Mouse (Mus musculus): ENCODE results near the gene Rpl39l. TPM values are rescaled to one million over a fixed set of nuclear protein-coding genes. Genes with fewer than 3 reads are reported as not detected.
"Not testable (repeated sequence)": the region's sequence is repeated elsewhere in the genome, so short reads cannot be mapped to it uniquely, and the experiment has no call there.

Rpl39l gene
- polyA plus RNA-seq (2016; fragmentation: Nextera tagmentation; extraction: Ambion mirVana): 0.38 TPM in 1 of 2 replicates, not detected in the other

DNA sequence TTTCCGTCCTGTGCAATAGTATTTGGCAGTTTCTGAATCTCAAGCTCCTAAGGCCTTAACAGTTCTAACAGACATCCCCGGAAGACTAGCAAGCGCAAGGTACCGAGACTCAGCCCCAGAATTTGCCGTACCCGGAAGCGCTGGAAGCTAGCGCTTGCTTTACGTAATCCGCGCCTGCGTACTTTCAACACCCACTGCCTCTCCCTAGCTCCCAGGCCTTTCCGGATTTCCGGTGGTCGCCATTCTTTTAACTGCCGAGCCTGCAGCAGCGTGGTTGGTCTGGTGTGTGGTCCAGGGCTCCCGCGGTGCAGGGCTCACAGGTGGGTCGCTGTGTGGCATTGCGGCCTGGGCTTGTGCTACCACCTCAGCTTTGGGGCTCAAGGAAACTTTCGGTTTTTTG is at the start of gene Rpl39l:
Gene Rpl39l (plus strand): TSS at position 222 of the 400 bp plus-strand sequence.
- H3K9me3 ChIP-seq (replicated peaks): no peaks in the 10 kb centered on the region
- H3K4me1 ChIP-seq: no peaks in the 10 kb centered on the region
- H3K27me3 ChIP-seq (ENCODE audit: low read depth, poor library complexity, severe bottlenecking): no peaks in the 10 kb centered on the region
- H3K4me3 ChIP-seq: no peak within 1 kb of the TSS
- WGBS: 87% methylated on average over 22 of the region's 22 CpGs
- DNase-seq (ENCODE audit: low spot score): no peak
- no peaks in the 10 kb centered on the region for H3K36me3 ChIP-seq
- no peak within 1 kb of the TSS for H3K27ac ChIP-seq

DNA sequence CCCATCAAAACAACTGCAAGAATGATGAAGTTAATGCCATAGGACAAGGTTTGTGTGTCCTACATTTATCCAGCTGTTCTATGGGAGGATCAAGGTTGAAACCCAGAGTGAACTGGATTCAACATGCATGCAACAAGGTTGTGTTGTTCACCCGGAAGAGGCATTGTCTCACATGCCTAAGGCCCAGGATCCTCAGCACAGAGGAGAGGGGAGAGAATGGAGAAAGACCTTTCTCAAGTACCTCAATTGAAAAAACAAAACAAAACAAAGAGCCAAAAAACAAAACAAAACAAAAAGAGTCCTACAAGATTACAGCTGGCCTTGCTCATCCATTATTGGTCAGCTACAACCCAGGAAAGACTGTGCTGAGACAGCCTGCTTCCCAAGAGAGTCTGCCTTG is 42.4 kb upstream of the Rpl39l start:
- no peaks in the 10 kb centered on the region; the same call in 1 of the 2 replicates for H3K9me3 ChIP-seq (replicated peaks)

DNA sequence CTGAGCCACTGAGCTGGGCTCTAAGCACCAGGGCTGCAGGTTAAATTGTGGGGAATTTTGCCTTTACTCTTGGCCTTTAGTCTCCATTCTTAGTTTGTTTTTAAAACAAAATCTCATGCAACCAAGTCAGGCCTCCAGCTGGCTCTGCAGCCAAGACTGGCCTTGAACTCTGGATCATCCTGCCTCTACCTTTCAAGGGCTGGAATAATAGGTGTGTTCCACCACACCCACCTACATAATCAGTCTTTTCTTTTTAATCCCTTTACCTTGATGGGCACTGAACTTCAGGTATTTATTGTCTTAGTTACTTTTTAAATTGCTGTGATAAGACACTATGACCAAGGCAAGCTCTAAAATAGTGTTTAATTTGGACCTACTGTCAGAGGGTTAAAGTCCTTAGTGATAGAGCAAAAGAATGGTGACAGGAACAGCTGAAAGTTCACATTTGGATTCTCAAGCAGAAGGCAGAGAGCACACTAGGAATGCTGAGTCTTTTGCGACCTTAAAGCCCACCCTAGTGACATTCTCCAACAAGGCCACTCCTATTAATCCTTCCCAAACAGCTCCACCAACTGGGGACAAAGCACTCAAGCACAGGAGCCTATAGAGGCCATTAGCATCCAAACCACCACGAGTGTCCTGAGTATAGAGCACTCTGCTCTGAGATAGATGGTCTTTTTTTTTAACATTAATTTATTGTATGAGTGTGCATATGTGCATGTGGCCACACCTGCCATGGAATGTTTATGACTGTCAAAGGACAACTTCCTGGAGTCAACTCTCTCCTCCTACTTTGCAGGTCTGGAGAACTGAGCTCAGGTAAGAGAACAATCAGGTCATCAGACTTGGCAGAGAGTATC is 40.7 kb upstream of the Rpl39l start:
- no peak for DNase-seq (ENCODE audit: low spot score)
- no peaks in the 10 kb centered on the region for H3K27me3 ChIP-seq (ENCODE audit: low read depth, poor library complexity, severe bottlenecking)
- WGBS: 71% methylated on average over 2 of the region's 2 CpGs
- no peak overlapping the region for H3K27ac ChIP-seq
- no peaks in the 10 kb centered on the region for H3K9me3 ChIP-seq (replicated peaks)
- H3K36me3 ChIP-seq: no peaks in the 10 kb centered on the region
- no peaks in the 10 kb centered on the region for H3K4me1 ChIP-seq
- H3K4me3 ChIP-seq: no peak overlapping the region

More for the DNA sequence above, 42.4 kb upstream of the Rpl39l start:
- no peaks in the 10 kb centered on the region for H3K36me3 ChIP-seq
- DNase-seq (ENCODE audit: low spot score): no peak
- H3K27ac ChIP-seq: no peak overlapping the region
- H3K4me1 ChIP-seq: no peaks in the 10 kb centered on the region
- no peak overlapping the region for H3K4me3 ChIP-seq
- 86% methylated on average over 1 of the region's 1 CpGs for WGBS
- no peaks in the 10 kb centered on the region for H3K27me3 ChIP-seq (ENCODE audit: low read depth, poor library complexity, severe bottlenecking)

DNA sequence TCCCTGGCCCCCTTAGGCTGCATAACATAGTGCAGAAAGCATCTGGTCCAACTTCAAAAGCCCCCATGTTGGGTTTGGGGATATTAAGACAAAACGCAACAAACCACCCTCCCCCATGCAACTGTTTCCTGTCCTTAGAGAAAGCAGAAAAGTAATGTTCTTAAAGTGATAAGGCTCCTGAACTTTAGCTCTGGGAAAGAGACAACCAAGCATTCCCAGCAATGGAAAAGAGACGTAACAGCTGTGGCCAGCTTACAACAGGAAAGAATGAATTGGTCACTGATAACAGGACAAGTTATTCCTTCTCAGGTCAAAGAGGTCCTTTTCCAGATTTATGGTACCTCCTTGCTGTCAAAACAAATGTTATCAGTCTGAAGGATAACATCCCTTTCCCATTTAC is 26.9 kb upstream of the Rpl39l start:
- Histone ChIP-seq H3K9me3 (replicated peaks) (no peaks in the 10 kb centered on the region), H3K4me1 (no peaks in the 10 kb centered on the region), H3K4me3 (no peak overlapping the region), H3K36me3 (no peaks in the 10 kb centered on the region), H3K27me3 (ENCODE audit: low read depth, poor library complexity, severe bottlenecking) (no peaks in the 10 kb centered on the region), H3K27ac (no peak overlapping the region)
- WGBS: 61% methylated on average over 2 of the region's 2 CpGs
- DNase-seq (ENCODE audit: low spot score): no peak

DNA sequence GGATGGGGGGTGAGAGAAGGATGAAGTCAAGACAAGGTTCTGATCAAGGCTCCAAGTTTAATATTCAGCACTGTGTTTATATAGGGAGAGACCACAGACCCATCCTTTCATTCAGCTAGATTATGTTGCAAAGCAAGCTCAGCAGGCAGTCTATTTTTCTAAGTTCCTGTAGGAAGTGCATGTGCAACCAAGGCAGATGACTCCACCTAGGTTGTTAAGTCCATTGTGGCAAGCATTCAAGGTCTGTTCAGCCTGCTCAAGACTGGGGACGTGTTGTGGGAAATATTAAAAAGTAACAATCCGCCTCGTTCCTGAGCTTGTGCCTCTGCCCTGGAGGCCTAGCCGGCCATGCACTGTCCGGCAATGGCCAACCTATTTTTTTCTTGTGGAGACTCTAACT is 22.6 kb upstream of the Rpl39l start:
- Histone ChIP-seq H3K4me3 (no peak overlapping the region), H3K36me3 (no peaks in the 10 kb centered on the region), H3K9me3 (replicated peaks) (no peaks in the 10 kb centered on the region), H3K27me3 (ENCODE audit: low read depth, poor library complexity, severe bottlenecking) (no peaks in the 10 kb centered on the region), H3K4me1 (no peaks in the 10 kb centered on the region), H3K27ac (no peak overlapping the region)
- DNase-seq (ENCODE audit: low spot score): no peak
- WGBS: 94% methylated on average over 5 of the region's 5 CpGs

DNA sequence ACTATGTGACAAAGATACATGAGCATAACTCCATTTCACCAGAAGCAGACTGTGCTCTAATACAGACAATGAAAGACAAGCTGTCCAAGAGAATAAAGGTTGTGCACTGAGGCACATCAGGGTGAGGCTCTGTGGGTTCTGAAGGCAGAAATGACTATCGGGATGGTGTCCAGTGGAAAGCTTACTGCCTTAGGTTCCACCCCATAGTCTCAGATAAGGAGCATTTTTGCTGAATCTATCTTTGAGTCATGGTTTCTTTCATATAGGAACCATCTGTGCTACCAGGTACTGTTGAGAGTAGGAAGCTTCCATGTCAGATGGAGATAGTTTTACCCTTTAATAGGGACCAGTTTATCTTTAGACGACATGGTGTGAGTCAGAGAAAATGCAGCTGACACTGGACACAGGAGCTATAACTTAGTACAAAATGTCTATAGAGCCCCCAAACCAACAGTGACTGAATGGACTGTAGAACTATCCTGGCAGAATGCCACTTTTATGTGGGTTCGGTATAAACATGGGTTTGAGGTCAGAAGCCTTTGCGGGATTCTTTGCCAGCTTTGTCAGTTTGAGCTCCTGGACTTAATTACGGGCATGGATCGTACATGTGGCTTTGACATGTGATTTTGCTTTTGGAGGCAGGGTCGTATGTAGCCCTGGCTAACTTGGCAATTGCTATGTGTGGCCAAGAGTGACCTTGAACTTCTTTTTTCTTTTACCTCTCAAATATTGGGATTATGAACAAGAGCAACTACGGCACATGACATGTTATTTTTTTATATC is 712 bp upstream of the Rpl39l start:
- H3K9me3 ChIP-seq (replicated peaks): no peaks in the 10 kb centered on the region
- no peak overlapping the region for H3K4me3 ChIP-seq
- no peaks in the 10 kb centered on the region for H3K36me3 ChIP-seq
- no peak for DNase-seq (ENCODE audit: low spot score)
- H3K4me1 ChIP-seq: no peaks in the 10 kb centered on the region
- H3K27me3 ChIP-seq (ENCODE audit: low read depth, poor library complexity, severe bottlenecking): no peaks in the 10 kb centered on the region
- 91% methylated on average over 8 of the region's 8 CpGs for WGBS
- no peak overlapping the region for H3K27ac ChIP-seq

DNA sequence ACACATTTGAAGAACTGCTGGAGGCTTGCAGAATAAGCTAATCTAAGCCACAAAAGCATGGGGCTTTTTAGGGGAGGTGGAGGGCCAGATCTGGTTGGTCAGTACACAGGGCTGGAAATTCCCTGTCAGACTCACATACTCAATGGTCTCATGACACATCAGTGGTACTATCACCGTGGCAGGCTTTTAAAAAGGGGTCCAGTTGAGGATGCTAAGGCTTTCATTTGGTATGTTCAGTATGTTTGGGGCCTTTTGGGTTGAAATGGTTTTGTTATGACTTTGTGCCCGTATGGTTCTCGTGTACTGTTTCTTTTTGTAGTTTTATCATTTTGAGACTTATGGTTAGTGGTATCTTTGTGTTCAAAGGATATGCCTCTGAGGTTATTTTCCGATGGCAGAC is 1.2 kb downstream of the Rpl39l start:
- Histone ChIP-seq H3K4me1 (no peaks in the 10 kb centered on the region), H3K4me3 (no peak overlapping the region), H3K27ac (no peak overlapping the region), H3K36me3 (no peaks in the 10 kb centered on the region), H3K9me3 (replicated peaks) (no peaks in the 10 kb centered on the region), H3K27me3 (ENCODE audit: low read depth, poor library complexity, severe bottlenecking) (no peaks in the 10 kb centered on the region)
- WGBS: 81% methylated on average over 4 of the region's 4 CpGs
- DNase-seq (ENCODE audit: low spot score): no peak

DNA sequence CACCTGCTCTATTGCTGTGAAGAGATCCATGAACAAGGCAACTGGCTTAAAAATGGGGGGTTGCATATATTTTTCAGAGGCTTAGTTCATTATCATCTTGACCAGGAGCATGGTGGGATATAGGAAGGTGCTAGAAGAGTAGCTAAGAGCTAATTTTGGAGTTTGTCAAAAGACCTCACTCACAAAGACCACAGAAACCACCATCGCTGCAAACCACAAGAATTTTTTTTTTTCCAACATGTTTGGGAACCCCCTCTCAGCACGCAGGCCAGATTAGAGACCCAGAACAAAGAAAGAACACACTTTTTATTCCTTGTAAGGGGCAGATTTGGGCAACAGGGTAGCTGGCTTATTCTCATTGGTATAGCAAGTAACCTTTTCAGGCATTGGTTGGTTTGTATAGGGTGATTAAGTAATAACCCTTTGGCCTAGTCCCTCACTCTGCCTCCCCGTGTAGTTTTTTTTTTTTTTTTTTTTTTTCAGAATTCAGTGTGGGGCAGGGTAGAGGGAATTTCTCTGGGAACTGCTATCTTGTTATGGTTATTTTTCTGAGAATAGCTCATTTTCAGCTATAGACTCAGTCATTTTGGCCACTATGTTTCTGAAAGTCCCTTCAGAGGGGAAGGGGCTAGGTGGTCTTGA is 2.3 kb downstream of the Rpl39l start:
- no peaks in the 10 kb centered on the region for H3K36me3 ChIP-seq
- WGBS: 92% methylated on average over 3 of the region's 3 CpGs

DNA sequence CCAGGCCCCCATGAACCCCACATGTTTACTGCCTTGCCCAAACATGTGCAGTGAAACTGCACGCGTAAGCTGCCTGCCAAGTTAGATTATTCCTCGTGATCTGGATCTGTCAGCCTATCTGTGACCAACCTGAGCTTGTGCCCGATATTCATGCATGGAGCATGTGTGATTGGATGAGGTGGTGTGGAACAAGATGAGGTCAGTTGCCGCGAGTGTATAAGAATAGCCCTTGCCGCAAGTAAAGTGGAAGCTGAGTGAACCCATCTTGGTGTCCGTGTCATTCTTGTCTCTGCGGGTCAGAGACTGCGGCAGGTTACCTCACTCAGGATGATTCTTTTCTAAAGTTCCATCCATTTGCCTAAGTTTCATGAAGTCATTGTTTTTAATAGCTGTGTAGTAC is 17.4 kb downstream of the Rpl39l start:
- DNase-seq (ENCODE audit: low spot score); H3K36me3 ChIP-seq; H3K27ac ChIP-seq; H3K27me3 ChIP-seq (ENCODE audit: low read depth, poor library complexity, severe bottlenecking); H3K4me3 ChIP-seq; H3K4me1 ChIP-seq: not testable (repeated sequence)
- H3K9me3 ChIP-seq (replicated peaks): peaks cover 10% of the 10 kb centered on the region; the same call in 1 of the 2 replicates
- WGBS: 96% methylated on average over 10 of the region's 10 CpGs

More for the DNA sequence above, 2.3 kb downstream of the Rpl39l start:
- no peaks in the 10 kb centered on the region for H3K4me1 ChIP-seq
- H3K9me3 ChIP-seq (replicated peaks): 0 out of 2 replicates have a peak, but pooled peaks cover 2% of the 10 kb centered on the region
- no peak overlapping the region for H3K27ac ChIP-seq
- DNase-seq (ENCODE audit: low spot score): no peak
- H3K27me3 ChIP-seq (ENCODE audit: low read depth, poor library complexity, severe bottlenecking): no peaks in the 10 kb centered on the region
- H3K4me3 ChIP-seq: no peak overlapping the region

DNA sequence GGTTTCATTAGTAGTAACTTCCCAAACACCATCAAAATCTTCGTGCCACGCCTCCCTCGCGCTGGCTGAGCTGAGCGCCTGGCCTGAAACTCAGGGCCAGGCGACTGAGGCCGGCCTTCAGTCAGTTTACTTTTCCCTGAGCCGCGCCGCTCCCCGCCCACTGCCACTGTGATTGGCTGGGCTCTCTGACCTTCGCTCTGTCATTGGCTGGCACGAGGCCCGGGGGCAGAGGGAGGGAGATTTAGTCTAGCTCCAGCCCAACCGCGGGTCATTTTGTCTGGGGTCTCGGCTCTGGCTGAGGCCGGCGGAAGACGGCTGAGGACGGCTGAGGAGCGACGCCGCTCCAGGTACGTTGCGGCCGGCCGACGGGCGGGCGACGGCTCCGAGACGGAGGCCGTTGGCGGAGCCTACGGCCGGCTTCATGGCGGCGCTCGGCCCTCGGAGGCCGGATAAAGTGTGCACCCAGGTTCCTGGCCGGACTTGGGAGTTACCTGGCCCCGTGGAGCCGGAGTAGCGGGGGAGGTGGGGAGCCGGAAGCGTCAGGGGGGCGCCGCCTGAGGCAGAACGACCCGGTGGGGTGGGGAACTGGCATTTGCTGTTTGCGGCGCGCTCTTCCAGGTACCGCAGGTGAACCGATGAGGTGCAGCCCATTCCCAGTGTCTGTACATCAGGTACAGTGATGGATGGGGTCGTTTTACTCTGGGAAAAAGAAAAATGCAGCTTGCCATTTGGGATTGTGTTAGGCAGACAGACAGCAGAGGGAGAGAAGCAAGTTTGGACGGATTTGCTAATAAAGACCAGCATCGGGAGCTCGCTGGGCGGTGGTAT is 22.9 kb downstream of the Rpl39l start, which contains the start of gene Atf7ip2:
Gene Atf7ip2 (plus strand): TSS at position 34 of the 828 bp plus-strand sequence.
- Histone ChIP-seq H3K27me3 (ENCODE audit: low read depth, poor library complexity, severe bottlenecking) (no peaks in the 10 kb centered on the region), H3K9me3 (replicated peaks) (no peaks in the 10 kb centered on the region), H3K4me1 (peaks cover 7% of the 10 kb centered on the region; the same call in 1 of the 2 replicates), H3K27ac (peak within 1 kb of the TSS; percentile 86), H3K36me3 (no peaks in the 10 kb centered on the region), H3K4me3 (peak within 1 kb of the TSS; percentile 61)
- WGBS: under 1% methylated on average over 63 of the region's 63 CpGs
- DNase-seq (ENCODE audit: low spot score): peak; percentile 92

DNA sequence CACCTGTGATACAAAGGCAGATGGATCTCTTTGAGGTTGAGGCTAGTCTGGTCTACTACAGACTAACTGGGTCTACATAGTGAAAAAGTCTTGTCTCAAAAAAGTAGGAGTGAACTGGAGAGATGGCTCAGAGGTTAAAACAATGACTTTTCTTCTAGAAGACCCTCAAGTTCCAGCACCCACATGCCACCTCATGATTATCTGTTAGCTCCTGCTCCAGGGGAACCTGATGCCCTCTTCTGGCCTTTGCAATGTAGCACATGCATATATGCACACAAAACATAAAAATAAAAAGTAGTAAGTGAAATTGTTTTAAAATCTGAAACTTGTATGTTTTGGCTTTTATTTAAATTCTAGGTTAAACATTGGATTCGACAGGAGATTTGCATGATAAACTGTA is 38.8 kb downstream of the Rpl39l start:
- Histone ChIP-seq H3K9me3 (replicated peaks) (no peaks in the 10 kb centered on the region), H3K4me1 (no peaks in the 10 kb centered on the region), H3K27me3 (ENCODE audit: low read depth, poor library complexity, severe bottlenecking) (no peaks in the 10 kb centered on the region), H3K27ac (no peak overlapping the region), H3K36me3 (peaks cover 3% of the 10 kb centered on the region; the same call in 1 of the 2 replicates), H3K4me3 (no peak overlapping the region)
- WGBS: 92% methylated on average over 1 of the region's 1 CpGs
- DNase-seq (ENCODE audit: low spot score): no peak

DNA sequence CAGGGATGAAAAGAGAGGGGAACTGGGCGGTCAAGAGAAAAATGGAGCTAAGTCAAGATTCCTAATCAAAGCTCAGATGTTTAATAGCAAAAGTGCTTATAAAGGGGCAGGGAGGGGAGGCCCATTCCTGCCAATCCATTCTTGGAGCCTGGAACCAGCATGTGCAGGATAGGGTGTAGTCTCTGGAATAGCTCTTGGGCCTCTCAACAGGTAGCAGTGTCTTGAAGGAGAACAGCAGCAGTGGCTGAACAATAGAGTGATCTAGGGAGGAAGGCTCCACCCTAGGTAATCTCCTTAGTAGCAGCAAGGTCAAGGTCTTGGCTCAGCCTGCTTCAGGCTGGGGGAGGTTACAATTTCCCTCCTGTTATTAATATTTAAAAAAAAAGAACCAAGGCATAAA is 46.3 kb downstream of the Rpl39l start:
- WGBS: 94% methylated on average over 1 of the region's 1 CpGs
- not testable (repeated sequence) for H3K4me1 ChIP-seq; H3K4me3 ChIP-seq; H3K9me3 ChIP-seq (replicated peaks); H3K27ac ChIP-seq; DNase-seq (ENCODE audit: low spot score); H3K27me3 ChIP-seq (ENCODE audit: low read depth, poor library complexity, severe bottlenecking); H3K36me3 ChIP-seq
